Mouse (Mus musculus) neutrophil, adult 65 days (primary cell): ENCODE results near the gene Rnaseh1. TPM values are rescaled to one million over a fixed set of nuclear protein-coding genes. Genes with fewer than 3 reads are reported as not detected.

ENCODE experiments used
- total RNA-seq: library from RNA; stranded (reverse); gene quantifications from 2 replicates; pipeline ENCODE4 v1.2.4, GENCODE M21; 2023

Gene Rnaseh1
- total RNA-seq, result 7.7 and 9.5 TPM in 2 replicates

GRCm38 (mm10) chr12:28649141-28650110 is at the start of gene Rnaseh1:
TSS of gene Rnaseh1 (plus strand) at chr12:28649602.

DNA sequence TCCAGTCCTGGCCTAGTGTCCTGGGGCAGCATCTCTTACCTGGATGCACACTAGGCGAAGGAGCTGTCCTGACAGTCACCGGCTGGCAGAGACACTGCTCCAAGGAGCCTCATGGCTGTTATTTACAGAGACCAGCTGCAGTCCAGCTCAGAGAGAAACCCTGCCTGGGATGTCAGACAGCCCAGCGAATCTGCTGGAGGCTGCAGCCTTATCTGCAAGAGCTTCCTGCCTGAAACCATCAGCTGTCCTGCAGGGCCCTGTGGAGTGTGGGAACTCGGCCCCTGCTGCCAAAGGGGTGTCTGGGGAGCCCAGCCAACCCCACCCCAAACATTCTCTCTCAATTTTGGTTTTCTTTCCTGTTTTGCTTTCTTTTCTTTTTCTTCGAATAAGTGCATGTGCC is 26.2 kb upstream of the Rnaseh1 start, which contains the start of gene Colec11:
Gene Colec11 (minus strand): TSS at position 183 of the 400 bp plus-strand sequence.

DNA sequence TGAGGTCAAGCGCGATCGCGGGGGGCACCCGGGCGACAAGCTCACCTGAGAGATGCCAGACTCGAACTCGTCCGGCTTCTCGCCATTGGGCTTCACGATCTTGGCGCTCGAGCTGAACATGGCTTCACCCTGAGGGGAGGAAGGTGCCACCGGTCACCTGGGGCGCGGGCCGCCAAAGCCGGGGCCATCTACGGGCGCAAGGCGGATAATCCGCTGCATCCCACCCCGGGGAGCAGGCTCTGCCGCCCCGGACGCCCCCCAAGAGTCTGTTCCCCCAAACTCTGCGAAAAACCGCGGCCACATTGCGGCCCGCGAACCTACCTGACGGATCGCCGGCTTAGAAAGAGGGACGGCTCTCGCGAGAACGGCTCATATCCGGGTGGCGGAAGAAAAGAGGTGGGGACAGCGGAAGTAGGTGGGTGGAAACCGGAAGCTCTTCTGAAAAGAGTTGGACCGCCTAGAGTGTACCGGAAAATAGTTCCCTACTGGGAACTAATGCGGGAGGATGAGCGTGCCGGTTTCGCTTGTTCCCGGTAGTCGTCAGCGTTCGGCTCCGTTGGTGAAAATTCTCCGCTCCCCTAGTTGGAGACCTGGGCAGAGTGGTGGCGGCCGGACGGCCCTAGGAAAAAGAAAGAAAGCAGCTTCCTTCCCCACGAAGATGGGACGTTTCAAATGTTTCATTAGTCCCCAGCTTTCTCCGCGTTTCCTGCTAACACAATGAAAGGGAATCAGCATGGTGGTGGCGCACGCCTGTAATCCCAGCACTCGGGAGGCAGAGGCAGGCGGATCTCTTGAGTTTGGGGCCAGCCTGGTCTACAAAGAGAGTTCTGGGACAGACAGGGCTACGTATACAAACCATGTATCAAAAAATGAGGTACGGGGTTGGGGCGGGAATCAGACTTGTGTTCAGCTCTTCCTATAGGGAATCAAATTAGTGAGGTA is 13.6 kb upstream of the Rnaseh1 start, which contains the start of gene Rps7:
Gene Rps7 (minus strand): TSS at position 419 of the 942 bp plus-strand sequence.

GRCm38 (mm10) chr12:28675121-28675924 is 25.9 kb downstream of the Rnaseh1 start, which contains the start of gene Adi1:
TSS of gene Adi1 (plus strand) at chr12:28675231.

Other genes with a start within 250 kb of the Rnaseh1 start
- 0.36 and 0.54 TPM in 2 replicates for gene Dcdc2c, start 97.2 kb upstream of the Rnaseh1 start, total RNA-seq
- gene Allc, start 67.1 kb upstream of the Rnaseh1 start, total RNA-seq, result not detected in 2 replicates
- 0.44 TPM in 1 of 2 replicates, not detected in the other for gene Colec11, start 26.2 kb upstream of the Rnaseh1 start, total RNA-seq
- gene Rps7, start 13.6 kb upstream of the Rnaseh1 start, total RNA-seq, result 250 and 257 TPM in 2 replicates
- 8.6 and 11.0 TPM in 2 replicates for gene Adi1, start 25.6 kb downstream of the Rnaseh1 start, total RNA-seq
- 17.5 and 19.1 TPM in 2 replicates for gene Trappc12, start 100.9 kb downstream of the Rnaseh1 start, total RNA-seq
- gene Eipr1, start 102.2 kb downstream of the Rnaseh1 start, total RNA-seq, result 15.9 and 17.5 TPM in 2 replicates